Mouse (Mus musculus): ENCODE measurements around the gene Gabrb1. TPM values are rescaled to one million over a fixed set of nuclear protein-coding genes. Genes with fewer than 3 reads are reported as not detected.
"Not testable (repeated sequence)": the region's sequence is repeated elsewhere in the genome, so short reads cannot be mapped to it uniquely, and the experiment has no call there.

Gene Gabrb1
- polyA plus RNA-seq, 2 experiments, result under 0.01 to 0.03 TPM

GRCm38 (mm10) chr5:72043226-72044151, 385.6 kb downstream of the Gabrb1 start:
- Histone ChIP-seq H3K36me3 (replicated peaks; ENCODE audit: control insufficient read depth, insufficient read depth, low read depth) (no peaks in the 10 kb centered on the region), H3K27ac (no peak overlapping the region), H3K4me3 (ENCODE audit: insufficient read depth in 1 of 2, low read depth in 2 of 2, low read length in 2 of 2) (no peak overlapping the region), H3K4me1 (replicated peaks; ENCODE audit: control insufficient read depth in 2 of 2, insufficient read depth in 2 of 2, low read length in 1 of 2) (no peaks in the 10 kb centered on the region), H3K9ac (replicated peaks) (no peak overlapping the region), H3K27me3 (ENCODE audit: control insufficient read depth, insufficient read depth, low read length) (no peaks in the 10 kb centered on the region), H3K9me3 (ENCODE audit: control insufficient read depth, low read length) (no peaks in the 10 kb centered on the region), H3K4me2 (ENCODE audit: low read depth) (no peak overlapping the region)
- TF ChIP-seq EP300 (IDR thresholded peaks at IDR 0.05; ENCODE audit: low read depth), result no peak
- DNase-seq (ENCODE audit: low read depth in 3 of 3, low spot score in 3 of 3) (no peak), ATAC-seq (ENCODE audit: insufficient read depth) (no peak)
- WGBS (ENCODE audit: insufficient replicate concordance), result 52% methylated on average over 12 of the region's 12 CpGs

DNA sequence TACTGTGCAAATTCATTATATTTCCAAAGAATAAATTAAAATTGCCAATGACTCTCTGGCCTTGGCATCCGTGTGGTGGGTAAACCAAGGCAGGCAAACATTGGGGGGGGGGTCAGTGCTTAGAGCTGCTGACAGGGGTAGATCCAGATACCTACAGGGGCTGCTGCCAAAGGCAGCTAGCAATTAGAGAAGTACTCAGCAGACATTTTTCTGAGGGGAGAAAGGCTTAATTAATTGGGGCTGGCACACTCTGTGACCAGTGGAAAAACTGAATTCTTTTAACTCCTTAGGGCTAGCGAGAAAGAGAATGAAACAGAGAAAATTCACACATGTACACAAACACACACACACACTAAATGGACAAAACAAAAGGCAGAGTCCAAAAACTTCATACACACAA, 388.3 kb downstream of the Gabrb1 start:
- H3K27ac ChIP-seq, result no peak overlapping the region
- no peak overlapping the region for H3K9ac ChIP-seq (replicated peaks)
- no peaks in the 10 kb centered on the region for H3K9me3 ChIP-seq (ENCODE audit: control insufficient read depth, low read length)
- H3K4me3 ChIP-seq (ENCODE audit: insufficient read depth in 1 of 2, low read depth in 2 of 2, low read length in 2 of 2), result no peak overlapping the region
- H3K4me2 ChIP-seq (ENCODE audit: low read depth), result no peak overlapping the region
- 44% methylated on average over 2 of the region's 2 CpGs for WGBS (ENCODE audit: insufficient replicate concordance)
- DNase-seq (ENCODE audit: low read depth in 3 of 3, low spot score in 3 of 3) (no peak), ATAC-seq (ENCODE audit: insufficient read depth) (no peak)
- H3K27me3 ChIP-seq (ENCODE audit: control insufficient read depth, insufficient read depth, low read length), result no peaks in the 10 kb centered on the region
- H3K36me3 ChIP-seq (replicated peaks; ENCODE audit: control insufficient read depth, insufficient read depth, low read depth), result no peaks in the 10 kb centered on the region
- no peak for TF ChIP-seq EP300 (IDR thresholded peaks at IDR 0.05; ENCODE audit: low read depth)
- no peak for TF ChIP-seq CTCF (IDR thresholded peaks at IDR 0.05; ENCODE audit: low read depth)
- no peaks in the 10 kb centered on the region for H3K4me1 ChIP-seq (replicated peaks; ENCODE audit: control insufficient read depth in 2 of 2, insufficient read depth in 2 of 2, low read length in 1 of 2)

- 33% methylated on average over 1 of the region's 1 CpGs for WGBS (ENCODE audit: insufficient replicate concordance)
- Histone ChIP-seq H3K4me3 (ENCODE audit: insufficient read depth in 1 of 2, low read depth in 2 of 2, low read length in 2 of 2) (no peak overlapping the region), H3K36me3 (replicated peaks; ENCODE audit: control insufficient read depth, insufficient read depth, low read depth) (no peaks in the 10 kb centered on the region), H3K27ac (no peak overlapping the region), H3K4me1 (replicated peaks; ENCODE audit: control insufficient read depth in 2 of 2, insufficient read depth in 2 of 2, low read length in 1 of 2) (no peaks in the 10 kb centered on the region), H3K9me3 (ENCODE audit: control insufficient read depth, low read length) (no peaks in the 10 kb centered on the region), H3K4me2 (ENCODE audit: low read depth) (no peak overlapping the region), H3K9ac (replicated peaks) (no peak overlapping the region), H3K27me3 (ENCODE audit: control insufficient read depth, insufficient read depth, low read length) (no peaks in the 10 kb centered on the region)
- DNase-seq (ENCODE audit: low read depth in 3 of 3, low spot score in 3 of 3) (no peak), ATAC-seq (ENCODE audit: insufficient read depth) (no peak)
- TF ChIP-seq CTCF (IDR thresholded peaks at IDR 0.05; ENCODE audit: low read depth) (no peak), EP300 (IDR thresholded peaks at IDR 0.05; ENCODE audit: low read depth) (no peak)
These were observed 406.2 kb downstream of the Gabrb1 start for GRCm38 (mm10) chr5:72064079-72064478.

GRCm38 (mm10) chr5:72068826-72069225, 410.9 kb downstream of the Gabrb1 start:
- Histone ChIP-seq H3K9ac (replicated peaks) (no peak overlapping the region), H3K4me1 (replicated peaks; ENCODE audit: control insufficient read depth in 2 of 2, insufficient read depth in 2 of 2, low read length in 1 of 2) (no peaks in the 10 kb centered on the region), H3K27ac (no peak overlapping the region), H3K27me3 (ENCODE audit: control insufficient read depth, insufficient read depth, low read length) (no peaks in the 10 kb centered on the region), H3K4me2 (ENCODE audit: low read depth) (no peak overlapping the region), H3K4me3 (ENCODE audit: insufficient read depth in 1 of 2, low read depth in 2 of 2, low read length in 2 of 2) (no peak overlapping the region), H3K9me3 (ENCODE audit: control insufficient read depth, low read length) (no peaks in the 10 kb centered on the region), H3K36me3 (replicated peaks; ENCODE audit: control insufficient read depth, insufficient read depth, low read depth) (no peaks in the 10 kb centered on the region)
- TF ChIP-seq EP300 (IDR thresholded peaks at IDR 0.05; ENCODE audit: low read depth) (no peak), CTCF (IDR thresholded peaks at IDR 0.05; ENCODE audit: low read depth) (no peak)
- 67% methylated on average over 6 of the region's 6 CpGs for WGBS (ENCODE audit: insufficient replicate concordance)
- ATAC-seq (ENCODE audit: insufficient read depth) (no peak), DNase-seq (ENCODE audit: low read depth in 3 of 3, low spot score in 3 of 3) (no peak)

GRCm38 (mm10) chr5:72069398-72069797, 411.5 kb downstream of the Gabrb1 start:
- not testable (repeated sequence) for DNase-seq (ENCODE audit: low read depth in 3 of 3, low spot score in 3 of 3); H3K9ac ChIP-seq (replicated peaks); H3K9me3 ChIP-seq (ENCODE audit: control insufficient read depth, low read length); H3K27me3 ChIP-seq (ENCODE audit: control insufficient read depth, insufficient read depth, low read length); H3K4me3 ChIP-seq (ENCODE audit: insufficient read depth in 1 of 2, low read depth in 2 of 2, low read length in 2 of 2); ATAC-seq (ENCODE audit: insufficient read depth); H3K36me3 ChIP-seq (replicated peaks; ENCODE audit: control insufficient read depth, insufficient read depth, low read depth); H3K27ac ChIP-seq; H3K4me1 ChIP-seq (replicated peaks; ENCODE audit: control insufficient read depth in 2 of 2, insufficient read depth in 2 of 2, low read length in 1 of 2); H3K4me2 ChIP-seq (ENCODE audit: low read depth)
- 73% methylated on average over 7 of the region's 7 CpGs for WGBS (ENCODE audit: insufficient replicate concordance)
